Mouse (Mus musculus): ENCODE results near the gene Lgals2. TPM values are rescaled to one million over a fixed set of nuclear protein-coding genes. Genes with fewer than 3 reads are reported as not detected.
"Not testable (repeated sequence)": the region's sequence is repeated elsewhere in the genome, so short reads cannot be mapped to it uniquely, and the experiment has no call there.

Gene Lgals2
- polyA plus RNA-seq, 1 experiment from 2014 or later: 39.4 TPM

- H3K9ac ChIP-seq (ENCODE audit: low read length): peak overlapping the region; percentile 31; the same call in 1 of the 2 replicates
- 48% methylated on average over 15 of the region's 15 CpGs for WGBS
- TF ChIP-seq EP300 (optimal IDR thresholded peaks at IDR 0.05): peak; percentile 43
- no peak for TF ChIP-seq CTCF (IDR thresholded peaks at IDR 0.05; ENCODE audit: low read depth)
- H3K4me2 ChIP-seq (replicated peaks; ENCODE audit: low read depth): no peak overlapping the region
- no peaks in the 10 kb centered on the region for H3K9me3 ChIP-seq (ENCODE audit: control insufficient read depth, low read length)
- no peaks in the 10 kb centered on the region for H3K27me3 ChIP-seq (ENCODE audit: control insufficient read depth, insufficient read depth, low read length)
- ATAC-seq (ENCODE audit: low FRiP score, low TSS enrichment) (peak; percentile 56), DNase-seq (ENCODE audit: low spot score) (peak; percentile 88)
- peak overlapping the region; percentile 89 for H3K27ac ChIP-seq (replicated peaks)
- H3K4me3 ChIP-seq (ENCODE audit: low read depth, low read length): no peak overlapping the region
- H3K4me1 ChIP-seq (replicated peaks; ENCODE audit: control insufficient read depth, insufficient read depth): peaks cover 10% of the 10 kb centered on the region; the same call in 1 of the 2 replicates
- H3K36me3 ChIP-seq (ENCODE audit: control insufficient read depth, insufficient read depth, low read length): peaks cover 9% of the 10 kb centered on the region; the same call in 1 of the 2 replicates
These were observed 5.1 kb downstream of the Lgals2 start for GRCm38 (mm10) chr15:78850059-78850824.

GRCm38 (mm10) chr15:78849485-78849884, 5.8 kb downstream of the Lgals2 start:
- H3K9me3 ChIP-seq (ENCODE audit: control insufficient read depth, low read length): no peaks in the 10 kb centered on the region
- peaks cover 11% of the 10 kb centered on the region; the same call in 1 of the 2 replicates for H3K4me1 ChIP-seq (replicated peaks; ENCODE audit: control insufficient read depth, insufficient read depth)
- peak overlapping the region; percentile 31; the same call in 1 of the 2 replicates for H3K9ac ChIP-seq (ENCODE audit: low read length)

GRCm38 (mm10) chr15:78848467-78848866, 6.9 kb downstream of the Lgals2 start:
- Histone ChIP-seq H3K27ac (replicated peaks) (peak overlapping the region; percentile 89; the same call in 1 of the 2 replicates), H3K9me3 (ENCODE audit: control insufficient read depth, low read length) (no peaks in the 10 kb centered on the region), H3K4me1 (replicated peaks; ENCODE audit: control insufficient read depth, insufficient read depth) (peaks cover 13% of the 10 kb centered on the region; the same call in 1 of the 2 replicates), H3K4me2 (replicated peaks; ENCODE audit: low read depth) (no peak overlapping the region), H3K4me3 (ENCODE audit: low read depth, low read length) (no peak overlapping the region), H3K9ac (ENCODE audit: low read length) (no peak overlapping the region), H3K36me3 (ENCODE audit: control insufficient read depth, insufficient read depth, low read length) (peaks cover 9% of the 10 kb centered on the region; the same call in 1 of the 2 replicates), H3K27me3 (ENCODE audit: control insufficient read depth, insufficient read depth, low read length) (no peaks in the 10 kb centered on the region)
- TF ChIP-seq EP300 (optimal IDR thresholded peaks at IDR 0.05): no peak
- peak; percentile 97 for TF ChIP-seq CTCF (IDR thresholded peaks at IDR 0.05; ENCODE audit: low read depth)
- peak; percentile 94 for DNase-seq (ENCODE audit: low spot score)
- WGBS: 20% methylated on average over 5 of the region's 5 CpGs
- no peak for ATAC-seq (ENCODE audit: low FRiP score, low TSS enrichment)

More at GRCm38 (mm10) chr15:78849485-78849884, 5.8 kb downstream of the Lgals2 start:
- Histone ChIP-seq H3K27ac (replicated peaks) (peak overlapping the region; percentile 89), H3K4me3 (ENCODE audit: low read depth, low read length) (no peak overlapping the region), H3K36me3 (ENCODE audit: control insufficient read depth, insufficient read depth, low read length) (peaks cover 9% of the 10 kb centered on the region; the same call in 1 of the 2 replicates), H3K27me3 (ENCODE audit: control insufficient read depth, insufficient read depth, low read length) (no peaks in the 10 kb centered on the region), H3K4me2 (replicated peaks; ENCODE audit: low read depth) (no peak overlapping the region)
- TF ChIP-seq CTCF (IDR thresholded peaks at IDR 0.05; ENCODE audit: low read depth) (no peak), EP300 (optimal IDR thresholded peaks at IDR 0.05) (no peak)
- 68% methylated on average over 12 of the region's 12 CpGs for WGBS
- ATAC-seq (ENCODE audit: low FRiP score, low TSS enrichment) (no peak), DNase-seq (ENCODE audit: low spot score) (no peak)

- WGBS: 67% methylated on average over 7 of the region's 7 CpGs
These were observed 8.5 kb downstream of the Lgals2 start for GRCm38 (mm10) chr15:78846805-78847204.

DNA sequence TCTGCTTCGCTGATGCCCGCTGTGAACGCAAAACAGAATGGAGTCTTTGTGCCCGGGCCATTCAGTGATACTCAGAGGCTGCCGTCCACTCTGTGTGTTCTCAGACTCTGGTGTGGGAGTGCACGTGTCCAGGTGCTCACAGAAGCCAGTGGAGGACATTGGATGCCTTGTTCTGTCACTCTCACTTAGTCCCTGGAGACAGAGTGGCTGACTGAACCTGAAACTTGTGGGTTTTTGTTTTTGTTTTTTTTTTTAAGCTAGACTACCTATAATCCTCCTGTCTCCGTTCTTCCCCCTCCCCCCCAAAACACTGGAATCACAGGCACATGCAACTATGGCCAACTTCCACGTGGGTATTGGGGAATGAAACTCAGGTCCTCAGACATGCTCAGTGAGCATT, 9.0 kb downstream of the Lgals2 start:
- no peaks in the 10 kb centered on the region for H3K9me3 ChIP-seq (ENCODE audit: control insufficient read depth, low read length)
- H3K4me1 ChIP-seq (replicated peaks; ENCODE audit: control insufficient read depth, insufficient read depth): peaks cover 15% of the 10 kb centered on the region
- TF ChIP-seq EP300 (optimal IDR thresholded peaks at IDR 0.05): no peak
- TF ChIP-seq CTCF (IDR thresholded peaks at IDR 0.05; ENCODE audit: low read depth): no peak
- H3K4me2 ChIP-seq (replicated peaks; ENCODE audit: low read depth): 0 out of 2 replicates have a peak overlapping the region, but pooled peaks have one; percentile 17
- no peak overlapping the region for H3K4me3 ChIP-seq (ENCODE audit: low read depth, low read length)
- ATAC-seq (ENCODE audit: low FRiP score, low TSS enrichment) (no peak), DNase-seq (ENCODE audit: low spot score) (no peak)
- H3K36me3 ChIP-seq (ENCODE audit: control insufficient read depth, insufficient read depth, low read length): peaks cover 9% of the 10 kb centered on the region; the same call in 1 of the 2 replicates
- whole genome bisulfite sequencing: 69% methylated on average over 8 of the region's 8 CpGs
- H3K27me3 ChIP-seq (ENCODE audit: control insufficient read depth, insufficient read depth, low read length): no peaks in the 10 kb centered on the region
- peak overlapping the region; percentile 45; the same call in 1 of the 2 replicates for H3K9ac ChIP-seq (ENCODE audit: low read length)
- peak overlapping the region; percentile 98 for H3K27ac ChIP-seq (replicated peaks)

More at GRCm38 (mm10) chr15:78846805-78847204, 8.5 kb downstream of the Lgals2 start:
- H3K27ac ChIP-seq (replicated peaks): peak overlapping the region; percentile 98; the same call in 1 of the 2 replicates
- not testable (repeated sequence) for H3K9ac ChIP-seq (ENCODE audit: low read length); H3K4me3 ChIP-seq (ENCODE audit: low read depth, low read length); H3K9me3 ChIP-seq (ENCODE audit: control insufficient read depth, low read length); H3K36me3 ChIP-seq (ENCODE audit: control insufficient read depth, insufficient read depth, low read length); DNase-seq (ENCODE audit: low spot score); H3K27me3 ChIP-seq (ENCODE audit: control insufficient read depth, insufficient read depth, low read length); ATAC-seq (ENCODE audit: low FRiP score, low TSS enrichment); H3K4me2 ChIP-seq (replicated peaks; ENCODE audit: low read depth)
- peaks cover 14% of the 10 kb centered on the region; the same call in 1 of the 2 replicates for H3K4me1 ChIP-seq (replicated peaks; ENCODE audit: control insufficient read depth, insufficient read depth)

- peak overlapping the region; percentile 45; the same call in 1 of the 2 replicates for H3K9ac ChIP-seq (ENCODE audit: low read length)
- DNase-seq (ENCODE audit: low spot score) (peak; percentile 85), ATAC-seq (ENCODE audit: low FRiP score, low TSS enrichment) (peak; percentile 25)
- H3K27ac ChIP-seq (replicated peaks): peak overlapping the region; percentile 98
- peak overlapping the region; percentile 81 for H3K4me2 ChIP-seq (replicated peaks; ENCODE audit: low read depth)
- H3K9me3 ChIP-seq (ENCODE audit: control insufficient read depth, low read length): no peaks in the 10 kb centered on the region
- H3K4me3 ChIP-seq (ENCODE audit: low read depth, low read length): no peak overlapping the region
- no peaks in the 10 kb centered on the region for H3K27me3 ChIP-seq (ENCODE audit: control insufficient read depth, insufficient read depth, low read length)
- H3K4me1 ChIP-seq (replicated peaks; ENCODE audit: control insufficient read depth, insufficient read depth): peaks cover 17% of the 10 kb centered on the region
- WGBS: 49% methylated on average over 8 of the region's 8 CpGs
- 0 out of 2 replicates have a peak, but pooled peaks have one; percentile 10 for TF ChIP-seq CTCF (IDR thresholded peaks at IDR 0.05; ENCODE audit: low read depth)
- TF ChIP-seq EP300 (optimal IDR thresholded peaks at IDR 0.05): no peak
- H3K36me3 ChIP-seq (ENCODE audit: control insufficient read depth, insufficient read depth, low read length): peaks cover 9% of the 10 kb centered on the region; the same call in 1 of the 2 replicates
These were observed 9.5 kb downstream of the Lgals2 start for GRCm38 (mm10) chr15:78845867-78846266.
